Mouse (Mus musculus) forebrain, embryonic 13.5 days (tissue): ENCODE measurements at regions not wholly inside any gene's neighbourhood (a gene's known extent, or its start where the extent isn't known, plus 50 kb on each side); places are given as distances from the start of the nearest gene placed in this dataset.
A peak's percentile ranks its signal among the peaks of the same experiment; 100 is the strongest.

Source experiments
- ATAC-seq: fragments of 200-750 bp; cut with Nextera tagmentation; 2 replicates; pipeline ENCODE4 v1.8.0; 2017
- H3K27ac ChIP-seq: fragments of 300-500 bp; sonication (generic); 2 replicates; pipeline ENCODE4 v1.5.1; 2015; ENCODE audit warnings: inconsistent platforms, mild to moderate bottlenecking, moderate library complexity
- H3K27me3 ChIP-seq: fragments of 300-500 bp; sonication (generic); 2 replicates; pipeline ENCODE4 v1.6.1; 2015; ENCODE audit warnings: mild to moderate bottlenecking, inconsistent platforms
- H3K36me3 ChIP-seq: fragments of 300-500 bp; sonication (generic); 2 replicates; pipeline ENCODE4 v1.6.1; 2015; ENCODE audit warnings: mild to moderate bottlenecking, inconsistent platforms; ENCODE audit not compliant: poor library complexity, severe bottlenecking
- H3K4me1 ChIP-seq: fragments of 300-500 bp; sonication (generic); 2 replicates; pipeline ENCODE4 v1.6.1; 2015; ENCODE audit warnings: inconsistent platforms
- H3K4me2 ChIP-seq: fragments of 300-500 bp; sonication (generic); 2 replicates; pipeline ENCODE4 v1.6.1; 2015; ENCODE audit warnings: inconsistent platforms, mild to moderate bottlenecking, moderate library complexity
- H3K4me3 ChIP-seq: fragments of 300-500 bp; sonication (generic); 2 replicates; pipeline ENCODE4 v1.5.1; 2015; ENCODE audit warnings: mild to moderate bottlenecking, inconsistent platforms
- H3K9ac ChIP-seq: fragments of 300-500 bp; sonication (generic); 2 replicates; pipeline ENCODE4 v1.6.1; 2015; ENCODE audit warnings: mild to moderate bottlenecking, inconsistent platforms
- H3K9me3 ChIP-seq: fragments of 300-500 bp; sonication (generic); replicated peaks from 2 replicates; pipeline ENCODE4 v1.6.1; 2016; ENCODE audit warnings: inconsistent platforms
- WGBS: fragments of 180-500 bp; shearing (Covaris S2); methylation state at CpG from one replicate; pipeline ENCODE4 v1.1.7; 2015; 5-methylcytosine and 5-hydroxymethylcytosine counted together

GRCm38 (mm10) chr11:9932360-9933265 is 740.9 kb downstream of the Abca13 start:
- Histone ChIP-seq H3K36me3 (no peaks in the 10 kb centered on the region), H3K9me3 (no peaks in the 10 kb centered on the region), H3K4me1 (no peaks in the 10 kb centered on the region), H3K27ac (no peak overlapping the region), H3K4me3 (no peak overlapping the region), H3K9ac (no peak overlapping the region), H3K4me2 (no peak overlapping the region), H3K27me3 (no peaks in the 10 kb centered on the region)
- WGBS: 80% methylated on average over 5 of the region's 5 CpGs
- ATAC-seq: no peak

GRCm38 (mm10) chr11:9962696-9963202 is 771.0 kb downstream of the Abca13 start:
- ATAC-seq: no peak

DNA sequence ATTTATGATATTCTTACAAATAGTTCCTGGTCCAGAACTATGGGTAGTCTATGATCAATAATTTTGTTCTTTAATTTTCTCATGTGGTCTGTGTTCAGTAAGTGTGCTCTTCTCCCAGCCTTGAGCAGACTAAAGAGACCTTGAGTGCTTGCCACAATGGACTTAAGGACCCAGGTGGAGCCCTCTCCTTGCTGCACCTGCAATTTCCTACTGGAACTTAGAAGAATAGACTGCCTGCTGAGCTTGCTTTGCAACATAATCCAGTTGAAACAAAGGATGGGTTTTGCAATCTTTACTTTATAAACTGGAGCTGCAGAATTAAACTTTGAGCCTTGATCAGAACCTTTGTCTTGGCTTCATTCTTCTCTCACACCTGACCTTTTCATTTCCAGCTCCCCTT is 791.2 kb downstream of the Abca13 start:
- ATAC-seq: no peak
- H3K27ac ChIP-seq: no peak overlapping the region
- H3K4me3 ChIP-seq: no peak overlapping the region
- no peaks in the 10 kb centered on the region for H3K36me3 ChIP-seq
- H3K4me2 ChIP-seq: no peak overlapping the region
- no peaks in the 10 kb centered on the region for H3K9me3 ChIP-seq
- H3K4me1 ChIP-seq: no peaks in the 10 kb centered on the region
- H3K27me3 ChIP-seq: no peaks in the 10 kb centered on the region
- no peak overlapping the region for H3K9ac ChIP-seq

More at GRCm38 (mm10) chr11:9962696-9963202, 771.0 kb downstream of the Abca13 start:
- Histone ChIP-seq H3K4me2 (no peak overlapping the region), H3K9ac (no peak overlapping the region), H3K27me3 (no peaks in the 10 kb centered on the region), H3K4me1 (peaks cover 4% of the 10 kb centered on the region; the same call in 1 of the 2 replicates), H3K4me3 (no peak overlapping the region), H3K9me3 (no peaks in the 10 kb centered on the region), H3K36me3 (no peaks in the 10 kb centered on the region), H3K27ac (no peak overlapping the region)

DNA sequence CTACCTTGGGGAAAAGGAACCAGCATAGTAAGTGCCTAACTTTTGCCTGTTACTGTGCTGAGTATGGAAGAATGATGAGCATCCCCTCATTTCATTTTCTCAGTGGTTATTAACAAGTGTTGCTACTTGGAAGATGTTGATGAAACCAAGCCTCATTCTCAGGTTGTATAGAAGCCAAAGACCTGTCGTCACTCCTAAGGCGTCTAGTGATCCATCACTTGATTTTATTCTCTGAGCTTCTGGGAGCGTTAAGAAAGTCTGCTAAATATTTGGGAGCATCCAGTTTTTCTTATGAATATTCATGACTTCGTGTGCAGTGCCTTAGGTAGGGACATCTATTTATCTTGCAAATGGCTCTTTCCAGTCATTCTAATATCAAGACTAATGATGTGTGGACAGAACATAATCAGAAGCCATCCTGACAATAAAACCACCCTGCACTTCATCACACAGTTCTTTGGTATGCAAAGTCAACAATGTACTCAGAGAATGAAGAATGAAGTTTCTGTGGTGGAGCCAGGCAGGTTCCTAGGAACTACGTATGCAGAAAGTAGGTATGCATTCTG is 802.9 kb downstream of the Abca13 start:
- Histone ChIP-seq H3K9ac (no peak overlapping the region), H3K36me3 (no peaks in the 10 kb centered on the region), H3K27ac (no peak overlapping the region), H3K4me1 (no peaks in the 10 kb centered on the region), H3K9me3 (no peaks in the 10 kb centered on the region), H3K4me2 (no peak overlapping the region), H3K4me3 (no peak overlapping the region), H3K27me3 (no peaks in the 10 kb centered on the region)
- peak; percentile 45; the same call in 1 of the 2 replicates for ATAC-seq
- WGBS: 53% methylated on average over 5 of the region's 5 CpGs

GRCm38 (mm10) chr11:9995356-9995755 is 803.6 kb downstream of the Abca13 start:
- no peak for ATAC-seq
- H3K27me3 ChIP-seq: no peaks in the 10 kb centered on the region
- no peaks in the 10 kb centered on the region for H3K9me3 ChIP-seq
- H3K4me3 ChIP-seq: no peak overlapping the region
- no peaks in the 10 kb centered on the region for H3K4me1 ChIP-seq
- H3K36me3 ChIP-seq: no peaks in the 10 kb centered on the region
- no peak overlapping the region for H3K27ac ChIP-seq
- no peak overlapping the region for H3K9ac ChIP-seq
- H3K4me2 ChIP-seq: no peak overlapping the region

DNA sequence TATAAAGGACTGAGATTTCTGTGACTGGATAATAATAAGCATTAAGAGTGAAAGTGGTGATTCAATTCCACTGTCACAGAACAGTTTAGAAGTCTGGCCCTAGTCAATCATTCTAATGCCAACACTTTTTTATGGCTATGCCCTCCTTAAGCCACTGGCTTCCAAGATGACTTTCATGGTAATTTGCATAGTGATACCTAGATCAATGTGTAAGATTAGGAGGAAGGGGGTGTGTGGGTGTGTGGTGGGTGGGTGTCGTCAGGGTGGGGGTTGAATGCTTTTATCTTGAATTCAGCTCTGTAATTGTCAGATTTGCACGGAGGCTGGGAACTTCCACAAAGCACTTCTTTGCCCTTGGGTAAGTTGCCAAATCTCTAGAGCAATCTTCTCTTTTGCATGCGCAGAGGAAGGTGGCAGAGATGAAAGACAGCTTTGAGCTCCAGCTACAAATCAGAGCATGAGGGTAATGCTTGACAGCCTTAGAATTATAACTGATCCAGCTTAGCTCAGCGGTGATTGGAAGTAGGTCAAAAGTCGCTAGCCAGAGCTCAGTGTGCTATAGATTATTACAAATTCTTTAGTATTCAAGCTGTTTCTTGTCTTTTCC is 805.9 kb downstream of the Abca13 start:
- no peak overlapping the region for H3K4me2 ChIP-seq
- no peak overlapping the region for H3K9ac ChIP-seq
- peak; percentile 48; the same call in 1 of the 2 replicates for ATAC-seq
- H3K27me3 ChIP-seq: no peaks in the 10 kb centered on the region
- H3K4me1 ChIP-seq: no peaks in the 10 kb centered on the region
- no peak overlapping the region for H3K4me3 ChIP-seq
- no peaks in the 10 kb centered on the region for H3K9me3 ChIP-seq
- no peaks in the 10 kb centered on the region for H3K36me3 ChIP-seq
- H3K27ac ChIP-seq: no peak overlapping the region
- WGBS: 36% methylated on average over 5 of the region's 5 CpGs

- WGBS: 61% methylated on average over 2 of the region's 2 CpGs
These were observed 810.4 kb downstream of the Abca13 start for GRCm38 (mm10) chr11:10002170-10002569.

DNA sequence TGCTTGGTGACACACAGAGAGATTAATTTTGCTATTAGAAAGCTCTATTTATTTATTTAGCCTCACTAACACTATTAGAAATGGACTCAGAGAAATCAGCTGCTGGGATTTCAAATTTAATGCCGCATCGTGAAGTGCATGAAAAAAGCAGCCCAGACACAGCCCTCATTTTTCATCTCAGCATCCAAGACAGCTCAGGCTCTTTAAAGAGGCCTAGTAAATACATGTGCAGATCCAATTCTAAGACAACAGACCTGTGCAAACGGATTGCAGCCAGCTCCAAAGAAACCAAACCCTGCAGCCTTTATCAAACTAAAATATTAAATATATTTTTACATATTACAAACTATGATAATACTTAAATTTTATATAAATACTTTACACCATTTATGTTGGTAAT is 815.1 kb downstream of the Abca13 start:
- H3K27ac ChIP-seq: no peak overlapping the region

More at GRCm38 (mm10) chr11:10002170-10002569, 810.4 kb downstream of the Abca13 start:
- Histone ChIP-seq H3K36me3 (no peaks in the 10 kb centered on the region), H3K9ac (no peak overlapping the region), H3K4me1 (no peaks in the 10 kb centered on the region), H3K27ac (no peak overlapping the region), H3K4me2 (no peak overlapping the region), H3K9me3 (no peaks in the 10 kb centered on the region), H3K27me3 (no peaks in the 10 kb centered on the region), H3K4me3 (no peak overlapping the region)
- ATAC-seq: no peak

DNA sequence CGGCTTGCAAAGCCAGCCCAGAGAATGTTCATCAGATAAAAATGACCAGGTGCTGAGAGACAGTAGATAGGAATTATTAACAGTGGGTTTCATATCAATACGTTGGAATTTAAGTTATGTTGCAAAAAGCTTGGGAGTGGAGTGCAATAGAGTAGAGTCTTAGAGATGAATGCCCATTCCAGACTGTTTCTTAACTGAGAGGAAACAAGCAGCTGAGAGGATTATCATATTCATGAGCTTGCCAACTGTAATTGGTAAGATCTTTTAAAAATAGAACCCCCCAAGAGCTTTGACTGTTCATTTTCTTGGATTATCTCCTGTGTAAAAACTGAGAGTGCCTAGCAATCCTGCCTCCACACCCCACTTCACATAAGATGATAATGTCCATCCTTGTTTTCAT is 854.9 kb downstream of the Abca13 start:
- no peaks in the 10 kb centered on the region for H3K27me3 ChIP-seq
- no peak overlapping the region for H3K27ac ChIP-seq
- peaks cover 7% of the 10 kb centered on the region; the same call in 1 of the 2 replicates for H3K4me1 ChIP-seq
- 33% methylated on average over 2 of the region's 2 CpGs for WGBS
- H3K4me2 ChIP-seq: no peak overlapping the region
- H3K36me3 ChIP-seq: no peaks in the 10 kb centered on the region
- peak; percentile 75 for ATAC-seq
- H3K9ac ChIP-seq: no peak overlapping the region
- H3K9me3 ChIP-seq: no peaks in the 10 kb centered on the region
- H3K4me3 ChIP-seq: no peak overlapping the region

More for the DNA sequence above, 815.1 kb downstream of the Abca13 start:
- Histone ChIP-seq H3K9ac (no peak overlapping the region), H3K4me3 (no peak overlapping the region), H3K27me3 (no peaks in the 10 kb centered on the region), H3K36me3 (no peaks in the 10 kb centered on the region), H3K4me2 (no peak overlapping the region), H3K9me3 (no peaks in the 10 kb centered on the region), H3K4me1 (no peaks in the 10 kb centered on the region)
- ATAC-seq: no peak
- WGBS: 88% methylated on average over 3 of the region's 3 CpGs

DNA sequence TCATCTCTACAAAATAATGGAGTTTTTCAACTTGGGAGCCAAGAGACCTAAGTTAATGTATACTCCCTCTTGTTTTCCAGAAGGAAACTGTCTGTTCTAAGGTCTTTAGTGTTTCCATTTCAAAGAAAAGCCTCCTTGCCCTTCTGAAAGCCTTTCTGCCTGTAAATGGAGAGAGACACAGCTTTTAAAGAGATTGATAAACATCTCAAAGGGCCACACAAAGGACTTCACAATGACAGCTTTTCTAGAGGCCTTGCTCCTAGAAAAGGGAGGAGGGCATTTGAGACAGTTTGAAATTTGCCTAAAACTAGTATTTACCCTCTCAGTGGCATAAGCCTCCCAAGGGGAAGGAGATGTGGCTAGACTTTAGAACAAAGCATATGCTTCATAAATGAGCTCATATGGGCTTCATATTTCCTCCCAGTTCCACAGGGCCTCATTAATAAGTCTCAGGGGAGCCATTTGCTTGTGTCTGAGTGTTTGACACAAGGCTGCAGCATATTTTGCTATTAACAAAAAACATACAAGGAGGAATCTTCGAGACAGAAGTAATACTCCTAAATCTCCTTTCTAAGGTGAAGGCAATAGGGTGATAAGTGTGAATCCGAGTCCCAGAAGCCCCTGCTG is 860.0 kb downstream of the Abca13 start:
- no peak overlapping the region for H3K4me3 ChIP-seq
- ATAC-seq: no peak
- no peaks in the 10 kb centered on the region for H3K9me3 ChIP-seq
- no peaks in the 10 kb centered on the region for H3K36me3 ChIP-seq
- H3K4me1 ChIP-seq: peaks cover 3% of the 10 kb centered on the region; the same call in 1 of the 2 replicates
- H3K4me2 ChIP-seq: no peak overlapping the region
- H3K27me3 ChIP-seq: no peaks in the 10 kb centered on the region
- no peak overlapping the region for H3K9ac ChIP-seq
- no peak overlapping the region for H3K27ac ChIP-seq
- WGBS: 61% methylated on average over 2 of the region's 2 CpGs

GRCm38 (mm10) chr11:10071881-10072280 is 880.1 kb downstream of the Abca13 start:
- whole genome bisulfite sequencing: 82% methylated on average over 2 of the region's 2 CpGs

GRCm38 (mm10) chr11:10087939-10088338 is 896.2 kb downstream of the Abca13 start:
- no peaks in the 10 kb centered on the region for H3K4me1 ChIP-seq
- no peak overlapping the region for H3K4me3 ChIP-seq
- H3K4me2 ChIP-seq: no peak overlapping the region
- no peaks in the 10 kb centered on the region for H3K9me3 ChIP-seq
- WGBS: 74% methylated on average over 4 of the region's 4 CpGs
- H3K27me3 ChIP-seq: no peaks in the 10 kb centered on the region
- no peak overlapping the region for H3K9ac ChIP-seq
- no peak for ATAC-seq
- no peak overlapping the region for H3K27ac ChIP-seq
- H3K36me3 ChIP-seq: no peaks in the 10 kb centered on the region

More at GRCm38 (mm10) chr11:10071881-10072280, 880.1 kb downstream of the Abca13 start:
- Histone ChIP-seq H3K9me3 (no peaks in the 10 kb centered on the region), H3K4me3 (no peak overlapping the region), H3K36me3 (no peaks in the 10 kb centered on the region), H3K4me1 (no peaks in the 10 kb centered on the region), H3K27ac (no peak overlapping the region), H3K9ac (no peak overlapping the region), H3K27me3 (no peaks in the 10 kb centered on the region), H3K4me2 (no peak overlapping the region)
- ATAC-seq: no peak
